Mouse (Mus musculus) midbrain, embryonic 15.5 days (tissue): Measurements from ENCODE around the gene Esrrb. TPM values are rescaled to one million over a fixed set of nuclear protein-coding genes. Genes with fewer than 3 reads are reported as not detected.

ENCODE experiments used
- ATAC-seq: fragments of 200-750 bp; cut with Nextera tagmentation; replicated peaks from 2 replicates; pipeline ENCODE4 v1.8.0; 2017; ENCODE audit warnings: moderate TSS enrichment
- H3K27ac ChIP-seq: fragments of 300-500 bp; sonication (generic); 2 replicates; pipeline ENCODE4 v1.5.1; 2015; ENCODE audit warnings: mild to moderate bottlenecking, inconsistent platforms
- H3K27me3 ChIP-seq: fragments of 300-500 bp; sonication (generic); replicated peaks from 2 replicates; pipeline ENCODE4 v1.6.1; 2015; ENCODE audit warnings: inconsistent platforms
- H3K36me3 ChIP-seq: fragments of 300-500 bp; sonication (generic); replicated peaks from 2 replicates; pipeline ENCODE4 v1.6.1; 2015; ENCODE audit warnings: inconsistent platforms
- H3K4me1 ChIP-seq: fragments of 300-500 bp; sonication (generic); 2 replicates; pipeline ENCODE4 v1.6.1; 2015; ENCODE audit warnings: inconsistent platforms
- H3K4me2 ChIP-seq: fragments of 300-500 bp; sonication (generic); 2 replicates; pipeline ENCODE4 v1.6.1; 2015; ENCODE audit warnings: inconsistent platforms, mild to moderate bottlenecking, moderate library complexity
- H3K4me3 ChIP-seq: fragments of 300-500 bp; sonication (generic); 2 replicates; pipeline ENCODE4 v1.5.1; 2015; ENCODE audit warnings: mild to moderate bottlenecking, inconsistent platforms
- H3K9ac ChIP-seq: fragments of 300-500 bp; sonication (generic); 2 replicates; pipeline ENCODE4 v1.6.1; 2015; ENCODE audit warnings: mild to moderate bottlenecking, inconsistent platforms
- H3K9me3 ChIP-seq: fragments of 300-500 bp; sonication (generic); 2 replicates; pipeline ENCODE4 v1.6.1; 2016; ENCODE audit warnings: inconsistent platforms
- WGBS: fragments of 180-500 bp; shearing (Covaris S2); methylation state at CpG from one replicate; pipeline ENCODE4 v1.1.7; 2015; ENCODE audit warnings: mixed read lengths; 5-methylcytosine and 5-hydroxymethylcytosine counted together
- polyA plus RNA-seq: library from polyadenylated mRNA; unstranded; fragments of >200 nt; fragmentation: Nextera tagmentation; extraction: Ambion mirVana; gene quantifications from 2 replicates; pipeline ENCODE4 v1.2.1, GENCODE M21; 2015

Esrrb gene
- polyA plus RNA-seq, 1 experiment from 2014 or later: 5.5 TPM

GRCm38 (mm10) chr12:86364756-86365155 is 3.8 kb downstream of the Esrrb start:
- no peak overlapping the region for H3K4me3 ChIP-seq
- H3K9ac ChIP-seq: no peak overlapping the region
- no peak for ATAC-seq
- 0 out of 2 replicates have a peak, but pooled peaks cover 6% of the 10 kb centered on the region for H3K27me3 ChIP-seq
- 3% methylated on average over 5 of the region's 5 CpGs for WGBS
- no peaks in the 10 kb centered on the region for H3K9me3 ChIP-seq
- H3K4me1 ChIP-seq: peaks cover 41% of the 10 kb centered on the region
- no peak overlapping the region for H3K4me2 ChIP-seq
- H3K27ac ChIP-seq: no peak overlapping the region
- H3K36me3 ChIP-seq: no peaks in the 10 kb centered on the region

- Histone ChIP-seq H3K9me3 (no peaks in the 10 kb centered on the region), H3K36me3 (no peaks in the 10 kb centered on the region), H3K4me1 (peaks cover 5% of the 10 kb centered on the region; the same call in 1 of the 2 replicates), H3K4me2 (no peak overlapping the region), H3K4me3 (no peak overlapping the region), H3K9ac (no peak overlapping the region), H3K27me3 (no peaks in the 10 kb centered on the region; the same call in 1 of the 2 replicates), H3K27ac (no peak overlapping the region)
- no peak for ATAC-seq
- WGBS: 75% methylated on average over 17 of the region's 17 CpGs
Measured at GRCm38 (mm10) chr12:86370611-86371383, 9.9 kb downstream of the Esrrb start.

GRCm38 (mm10) chr12:86374286-86374685 is 13.4 kb downstream of the Esrrb start:
- no peak overlapping the region for H3K4me2 ChIP-seq
- H3K9ac ChIP-seq: no peak overlapping the region
- H3K27me3 ChIP-seq: no peaks in the 10 kb centered on the region; the same call in 1 of the 2 replicates
- no peak overlapping the region for H3K4me3 ChIP-seq
- ATAC-seq: no peak
- H3K36me3 ChIP-seq: no peaks in the 10 kb centered on the region
- 68% methylated on average over 8 of the region's 8 CpGs for WGBS
- H3K9me3 ChIP-seq: no peaks in the 10 kb centered on the region
- H3K27ac ChIP-seq: no peak overlapping the region
- H3K4me1 ChIP-seq: peaks cover under 1% of the 10 kb centered on the region

- ATAC-seq: peak; percentile 80; the same call in 1 of the 2 replicates
- peak overlapping the region; percentile 23; the same call in 1 of the 2 replicates for H3K4me2 ChIP-seq
- peaks cover 18% of the 10 kb centered on the region for H3K4me1 ChIP-seq
- H3K36me3 ChIP-seq: no peaks in the 10 kb centered on the region
- 9% methylated on average over 15 of the region's 15 CpGs for WGBS
- H3K9me3 ChIP-seq: no peaks in the 10 kb centered on the region
- H3K4me3 ChIP-seq: no peak overlapping the region
- 0 out of 2 replicates have a peak overlapping the region, but pooled peaks have one; percentile 12 for H3K9ac ChIP-seq
- H3K27ac ChIP-seq: peak overlapping the region; percentile 34
- peaks cover 6% of the 10 kb centered on the region for H3K27me3 ChIP-seq
Measured at GRCm38 (mm10) chr12:86379672-86380213, 18.8 kb downstream of the Esrrb start.

GRCm38 (mm10) chr12:86383803-86384202 is 22.9 kb downstream of the Esrrb start:
- ATAC-seq: no peak
- no peak overlapping the region for H3K9ac ChIP-seq
- H3K4me1 ChIP-seq: peaks cover 33% of the 10 kb centered on the region
- no peak overlapping the region for H3K4me2 ChIP-seq
- WGBS: 5% methylated on average over 6 of the region's 6 CpGs
- H3K27me3 ChIP-seq: peaks cover 6% of the 10 kb centered on the region; the same call in 1 of the 2 replicates
- no peaks in the 10 kb centered on the region for H3K9me3 ChIP-seq
- no peak overlapping the region for H3K4me3 ChIP-seq
- no peak overlapping the region for H3K27ac ChIP-seq
- no peaks in the 10 kb centered on the region for H3K36me3 ChIP-seq

GRCm38 (mm10) chr12:86387671-86388270 is 26.9 kb downstream of the Esrrb start:
- no peaks in the 10 kb centered on the region for H3K27me3 ChIP-seq
- ATAC-seq: no peak
- 41% methylated on average over 10 of the region's 10 CpGs for WGBS

GRCm38 (mm10) chr12:86394773-86395172 is 33.9 kb downstream of the Esrrb start:
- Histone ChIP-seq H3K4me2 (no peak overlapping the region), H3K27ac (no peak overlapping the region), H3K27me3 (no peaks in the 10 kb centered on the region), H3K4me3 (no peak overlapping the region), H3K9ac (no peak overlapping the region), H3K4me1 (peaks cover 5% of the 10 kb centered on the region), H3K9me3 (no peaks in the 10 kb centered on the region), H3K36me3 (no peaks in the 10 kb centered on the region)
- ATAC-seq: no peak
- WGBS: 96% methylated on average over 12 of the region's 12 CpGs

More at GRCm38 (mm10) chr12:86387671-86388270, 26.9 kb downstream of the Esrrb start:
- Histone ChIP-seq H3K9me3 (no peaks in the 10 kb centered on the region), H3K36me3 (no peaks in the 10 kb centered on the region), H3K4me1 (peaks cover 22% of the 10 kb centered on the region), H3K9ac (no peak overlapping the region), H3K27ac (no peak overlapping the region), H3K4me3 (no peak overlapping the region), H3K4me2 (no peak overlapping the region)

GRCm38 (mm10) chr12:86395326-86395725 is 34.4 kb downstream of the Esrrb start:
- Histone ChIP-seq H3K4me1 (peaks cover 5% of the 10 kb centered on the region), H3K4me3 (no peak overlapping the region), H3K27ac (no peak overlapping the region), H3K27me3 (no peaks in the 10 kb centered on the region), H3K4me2 (no peak overlapping the region), H3K9me3 (no peaks in the 10 kb centered on the region), H3K9ac (no peak overlapping the region), H3K36me3 (no peaks in the 10 kb centered on the region)
- ATAC-seq: no peak
- 69% methylated on average over 7 of the region's 7 CpGs for WGBS

- Histone ChIP-seq H3K4me2 (no peak overlapping the region), H3K27me3 (peaks cover 14% of the 10 kb centered on the region), H3K4me3 (no peak overlapping the region), H3K9me3 (no peaks in the 10 kb centered on the region), H3K36me3 (no peaks in the 10 kb centered on the region), H3K4me1 (peaks cover 5% of the 10 kb centered on the region), H3K27ac (no peak overlapping the region), H3K9ac (no peak overlapping the region)
- ATAC-seq: no peak
- 23% methylated on average over 8 of the region's 8 CpGs for WGBS
Measured at GRCm38 (mm10) chr12:86398762-86399161, 37.8 kb downstream of the Esrrb start.

- Histone ChIP-seq H3K9ac (no peak overlapping the region), H3K9me3 (no peaks in the 10 kb centered on the region), H3K27me3 (peaks cover 18% of the 10 kb centered on the region), H3K4me3 (no peak overlapping the region), H3K27ac (no peak overlapping the region), H3K4me1 (peaks cover 5% of the 10 kb centered on the region), H3K4me2 (peak overlapping the region; percentile 39), H3K36me3 (no peaks in the 10 kb centered on the region)
- ATAC-seq: peak; percentile 85
- WGBS: 6% methylated on average over 21 of the region's 21 CpGs
Measured at GRCm38 (mm10) chr12:86402718-86403117, 41.8 kb downstream of the Esrrb start.

- Histone ChIP-seq H3K27me3 (peaks cover 64% of the 10 kb centered on the region), H3K4me3 (peak overlapping the region; percentile 57), H3K9me3 (no peaks in the 10 kb centered on the region), H3K9ac (peak overlapping the region; percentile 46), H3K27ac (no peak overlapping the region), H3K36me3 (no peaks in the 10 kb centered on the region), H3K4me2 (peak overlapping the region; percentile 95), H3K4me1 (peaks cover 25% of the 10 kb centered on the region)
- peak; percentile 83 for ATAC-seq
- 0% methylated on average over 37 of the region's 37 CpGs for WGBS
Measured at GRCm38 (mm10) chr12:86421490-86421904, 60.6 kb downstream of the Esrrb start.

- 1% methylated on average over 59 of the region's 59 CpGs for WGBS
- Histone ChIP-seq H3K4me2 (peak overlapping the region; percentile 95), H3K9me3 (no peaks in the 10 kb centered on the region), H3K27ac (no peak overlapping the region), H3K36me3 (no peaks in the 10 kb centered on the region), H3K27me3 (peaks cover 69% of the 10 kb centered on the region), H3K4me3 (peak overlapping the region; percentile 57), H3K4me1 (peaks cover 28% of the 10 kb centered on the region), H3K9ac (0 out of 2 replicates have a peak overlapping the region, but pooled peaks have one; percentile 0)
- no peak for ATAC-seq
Measured at GRCm38 (mm10) chr12:86422166-86422910, 61.4 kb downstream of the Esrrb start.
